Mouse (Mus musculus) adrenal gland, postnatal 4 days (tissue): ENCODE results near the gene Bdkrb2. TPM values are rescaled to one million over a fixed set of nuclear protein-coding genes. Genes with fewer than 3 reads are reported as not detected.

Experiments used
- DNase-seq, 2 experiments: peaks; one replicate each; pipeline ENCODE4 v3.0.0; 2021 to 2022; ENCODE audit warnings: low spot score in 2 of 2, mixed read lengths in 2 of 2
- long read RNA-seq, 2 experiments: library from polyadenylated mRNA; stranded (forward); transcript quantifications; one replicate each; pipeline ENCODE4 v2.0.0; 2021
- total RNA-seq, 2 experiments: library from RNA; stranded (reverse); gene quantifications; 2 replicates each; pipeline ENCODE4 v1.2.3; 2021

Gene Bdkrb2
- total RNA-seq: 10 to 100 TPM in 1 of 2 experiments, 1 to 10 TPM in 1; 9.6 to 10.7 TPM
- long read RNA-seq, experiment 1, partial matches to known transcripts: 0 of 6 reads
- long read RNA-seq, experiment 1, other reads (novel, unspliced or antisense): 3 of 6 reads
- long read RNA-seq, experiment 2, transcript Bdkrb2-201 (3 exons, 3,792 nt): major isoform, 10 of 14 reads
- long read RNA-seq, experiment 2, partial matches to known transcripts: 1 of 14 reads
- long read RNA-seq, experiment 2, other reads (novel, unspliced or antisense): 3 of 14 reads

DNA sequence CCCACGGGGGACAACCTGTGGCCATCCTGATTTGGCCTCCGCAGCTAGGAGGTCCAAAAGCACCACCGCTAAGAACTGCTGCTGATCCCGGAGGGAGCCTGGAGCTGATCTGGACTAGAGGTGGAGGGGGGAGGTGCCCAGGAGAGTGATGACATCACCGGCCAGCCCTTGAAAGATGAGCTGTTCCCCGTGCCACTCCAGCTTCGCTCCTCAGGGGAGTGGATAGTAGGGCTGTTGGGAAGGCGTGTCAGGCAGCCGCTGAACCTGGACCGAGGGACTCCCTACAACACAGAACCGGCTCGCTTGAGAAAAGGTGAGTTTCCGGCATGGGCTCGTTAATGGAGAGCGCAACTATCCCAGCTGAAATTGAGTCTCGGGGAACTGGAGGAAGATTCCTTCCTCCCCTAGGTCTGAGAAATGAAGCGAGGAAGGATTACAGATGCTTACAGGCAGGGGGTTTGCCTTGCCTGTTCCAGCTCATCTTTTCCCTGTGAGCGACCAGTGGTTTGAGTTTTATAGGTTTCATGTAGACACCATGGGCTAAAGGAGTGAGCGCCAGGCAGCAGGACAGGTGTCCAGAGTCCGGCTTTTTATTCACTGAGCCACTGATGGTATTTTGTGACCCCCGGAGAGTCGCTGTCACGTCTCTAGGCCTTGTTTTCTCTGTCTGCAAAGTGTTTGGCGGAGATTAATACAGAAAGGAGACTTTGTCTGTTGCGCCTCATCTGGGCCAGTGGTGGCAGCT, at the start of gene Bdkrb2:
Gene Bdkrb2 (plus strand): TSS at position 291 of the 745 bp plus-strand sequence.
- peak in 1 of 2 experiments; percentile 35 for DNase-seq

DNA sequence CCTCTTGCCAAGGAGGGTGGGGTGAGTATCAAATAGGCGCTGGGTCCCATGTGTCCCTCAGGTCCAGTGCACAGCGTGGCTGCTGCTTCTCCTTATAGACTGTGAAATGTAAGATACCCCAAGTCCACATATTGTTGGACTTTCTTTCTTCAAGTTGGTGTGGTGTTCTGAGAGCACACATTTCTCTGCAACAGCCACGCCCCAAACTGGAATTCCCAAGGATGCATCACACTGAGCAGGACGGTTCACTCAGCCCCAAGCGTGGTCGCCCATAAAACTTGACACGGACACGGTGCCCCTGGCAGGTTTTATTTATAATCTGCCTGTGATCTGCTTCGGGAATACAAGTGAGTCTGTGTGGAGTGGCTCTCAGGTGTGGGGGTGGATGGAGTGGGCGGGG, 48.9 kb upstream of the Bdkrb2 start:
- DNase-seq: no peak

DNA sequence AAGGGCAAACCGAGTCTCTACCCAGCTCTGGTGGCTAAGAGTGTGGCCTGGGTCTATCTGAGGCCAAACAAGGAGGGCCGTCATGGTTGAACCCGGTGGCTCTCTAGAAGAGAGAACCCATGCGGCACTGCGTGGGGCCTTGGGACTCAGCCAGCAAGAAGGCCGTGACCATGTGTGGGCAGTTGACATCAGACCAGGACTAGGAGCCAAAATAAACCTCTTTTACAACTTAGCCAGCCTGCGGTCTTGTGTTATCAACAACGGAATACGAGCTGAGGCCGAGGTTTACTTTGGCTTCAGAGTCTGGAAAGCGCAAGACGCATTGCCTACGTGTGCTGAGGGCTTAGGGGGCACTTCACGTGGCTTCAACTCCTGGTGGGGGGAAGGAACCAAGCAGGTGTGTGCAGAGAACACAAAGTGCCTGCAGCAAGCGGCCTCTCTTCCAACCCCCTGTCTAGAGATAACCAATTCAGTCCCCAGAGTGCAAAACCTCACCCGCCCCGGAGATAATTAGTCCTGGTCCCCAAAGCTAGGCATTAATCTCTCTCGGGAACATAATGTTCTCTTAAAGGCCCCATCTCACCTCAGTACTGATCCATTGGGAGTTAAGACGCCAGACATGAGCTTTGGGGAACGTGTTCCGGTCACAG, 45.9 kb upstream of the Bdkrb2 start:
- DNase-seq: no peak

DNA sequence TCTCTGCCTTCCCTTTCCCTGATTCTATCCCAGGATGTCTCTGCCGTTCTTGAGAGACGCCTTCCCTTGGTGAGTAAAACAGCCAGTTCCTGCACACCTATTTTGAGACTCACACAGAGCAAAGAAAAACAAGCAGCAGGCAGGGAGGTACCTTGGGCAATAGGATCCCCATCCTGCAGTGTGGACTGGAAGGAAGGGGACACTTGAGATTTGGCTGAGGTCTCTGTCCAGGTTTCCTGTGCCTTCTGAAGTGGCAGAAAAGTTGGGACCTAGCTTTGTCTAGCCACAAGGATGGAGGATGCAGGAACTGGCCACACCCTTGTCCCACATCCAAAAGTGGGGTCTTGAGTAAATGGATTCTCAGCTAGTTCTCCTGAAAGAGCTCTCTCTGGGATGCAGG, 43.2 kb upstream of the Bdkrb2 start:
- DNase-seq: no peak

DNA sequence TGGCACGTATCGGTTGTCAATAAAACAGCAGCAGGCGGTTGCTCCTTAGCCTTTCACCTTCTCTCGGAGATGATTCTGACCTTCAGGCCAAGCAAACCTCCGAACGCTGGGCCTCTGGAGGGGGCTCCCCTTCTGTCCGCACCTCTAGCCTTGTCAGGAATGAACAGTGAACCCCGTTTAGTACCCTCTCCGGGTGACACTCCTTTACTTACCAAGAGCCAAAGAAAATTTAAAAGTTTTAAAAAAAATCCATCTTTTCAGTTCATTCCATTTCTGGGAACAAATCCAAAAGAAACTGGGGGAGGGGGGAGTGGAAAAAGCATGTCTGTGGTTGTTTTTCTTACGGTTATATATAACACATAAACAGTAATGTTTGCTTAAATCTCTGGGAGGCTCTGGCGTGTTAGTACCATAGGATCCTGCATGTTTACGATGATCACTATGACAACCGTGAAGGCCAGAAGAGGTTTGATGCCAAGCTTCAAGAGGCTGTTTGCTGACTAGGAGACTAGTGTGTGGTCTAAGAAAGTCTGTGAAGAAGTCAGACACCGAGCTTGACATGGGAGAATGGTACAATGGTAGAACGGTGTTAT, 41.8 kb upstream of the Bdkrb2 start:
- no peak for DNase-seq

DNA sequence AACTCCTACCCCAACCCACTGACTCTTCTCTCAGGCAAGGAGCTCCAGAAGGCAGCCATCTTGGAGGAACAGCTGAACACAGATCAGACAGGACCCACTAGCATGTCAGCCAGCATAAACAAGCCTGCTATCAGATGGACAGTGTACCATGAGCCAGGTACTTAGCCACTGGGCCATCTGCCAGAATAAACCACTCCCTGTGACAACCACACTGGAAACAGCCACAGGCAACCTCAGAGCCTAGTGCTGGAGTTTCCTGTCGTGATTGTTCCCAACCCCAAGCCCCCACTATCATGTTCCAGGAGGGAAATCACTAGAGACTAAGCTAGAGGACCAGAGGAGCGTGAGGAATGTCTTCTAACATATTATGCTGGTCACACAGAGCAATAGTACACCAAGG, 39.3 kb upstream of the Bdkrb2 start:
- DNase-seq: no peak

DNA sequence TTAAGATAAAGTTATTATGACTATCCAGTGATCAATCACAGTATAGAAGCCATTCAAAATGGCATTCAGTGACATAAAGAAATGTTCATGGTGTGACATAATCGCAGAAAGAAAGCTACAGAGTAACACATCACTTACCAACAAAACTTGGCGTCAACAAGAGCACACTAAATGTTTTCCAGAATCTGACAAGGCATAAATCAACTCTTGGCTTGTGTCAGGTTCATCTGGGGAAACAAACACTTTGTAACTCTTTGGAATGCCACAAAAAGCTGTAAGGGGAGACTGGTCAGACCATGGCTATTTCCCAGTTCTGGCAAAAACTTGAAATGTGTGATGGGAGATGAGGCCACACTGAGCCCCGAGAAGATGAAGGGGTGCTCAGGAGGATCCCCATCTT, 36.8 kb upstream of the Bdkrb2 start:
- no peak for DNase-seq

DNA sequence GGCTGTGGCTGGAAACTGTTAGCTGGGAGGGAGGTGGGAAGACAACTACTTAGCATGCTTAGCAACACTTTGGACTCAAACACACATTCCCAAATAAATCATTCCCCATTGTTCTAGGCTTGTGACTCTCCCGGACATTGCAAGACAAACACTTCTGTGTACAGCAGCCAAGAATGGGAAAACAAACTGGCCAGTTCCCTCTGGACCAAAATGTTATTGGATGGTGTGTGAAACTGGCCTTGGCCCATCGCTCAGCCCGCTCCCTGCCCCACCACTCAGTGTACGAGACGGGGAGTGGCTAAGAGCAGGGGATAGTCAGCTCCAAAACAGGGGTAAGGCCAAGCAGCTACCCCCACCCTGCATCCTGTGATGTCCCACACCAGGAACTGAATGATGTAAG, 36.2 kb upstream of the Bdkrb2 start:
- no peak for DNase-seq

DNA sequence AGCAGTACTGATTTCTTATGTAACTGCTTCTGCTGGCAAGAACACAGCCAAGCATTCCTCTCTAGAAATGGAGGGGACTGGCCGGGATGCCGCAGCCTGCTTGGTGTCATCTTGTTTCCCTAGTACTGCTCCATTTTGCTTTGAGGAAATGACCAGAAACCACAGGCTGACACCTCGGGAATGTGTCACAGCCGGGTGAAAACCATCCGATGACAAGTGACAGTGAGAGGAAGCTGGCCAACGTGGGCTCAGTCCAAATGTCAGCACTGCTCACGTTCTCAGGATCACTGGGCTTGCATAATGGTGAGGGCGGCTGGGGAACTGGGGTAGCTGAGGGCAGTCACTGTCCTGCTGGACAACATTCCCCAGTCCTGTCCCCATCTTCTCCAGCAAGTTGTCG, 33.5 kb upstream of the Bdkrb2 start:
- no peak for DNase-seq

DNA sequence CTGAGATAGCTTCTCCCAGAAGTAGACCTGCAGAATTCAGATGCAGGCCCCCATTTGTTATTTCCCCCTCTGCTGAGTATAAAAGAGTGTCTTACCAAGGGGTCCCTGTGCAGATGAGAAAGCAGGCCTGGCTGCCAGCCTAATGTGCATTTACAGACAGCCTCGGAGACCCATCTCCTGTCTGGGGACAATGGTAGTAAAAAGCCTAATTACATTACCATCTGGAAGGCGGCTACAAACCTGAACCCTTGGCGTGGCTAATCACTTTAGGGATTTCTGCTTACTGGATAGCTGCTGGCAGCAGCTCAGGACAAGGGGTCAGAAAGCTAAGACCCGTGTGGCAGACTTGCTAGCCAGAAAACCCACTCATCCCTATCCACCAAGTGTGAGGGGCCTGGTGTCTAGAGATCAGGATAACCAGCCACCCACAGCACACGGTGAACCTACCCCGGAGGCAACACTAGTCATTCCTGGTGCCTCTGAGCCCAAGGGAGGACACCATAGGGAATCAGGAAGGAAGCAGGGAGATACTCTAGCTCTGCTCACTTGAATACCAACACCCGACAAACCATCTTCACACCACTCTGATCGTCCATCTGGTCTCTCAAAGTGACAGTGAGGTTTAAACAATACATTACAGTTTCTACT, 31.2 kb upstream of the Bdkrb2 start:
- DNase-seq: no peak

DNA sequence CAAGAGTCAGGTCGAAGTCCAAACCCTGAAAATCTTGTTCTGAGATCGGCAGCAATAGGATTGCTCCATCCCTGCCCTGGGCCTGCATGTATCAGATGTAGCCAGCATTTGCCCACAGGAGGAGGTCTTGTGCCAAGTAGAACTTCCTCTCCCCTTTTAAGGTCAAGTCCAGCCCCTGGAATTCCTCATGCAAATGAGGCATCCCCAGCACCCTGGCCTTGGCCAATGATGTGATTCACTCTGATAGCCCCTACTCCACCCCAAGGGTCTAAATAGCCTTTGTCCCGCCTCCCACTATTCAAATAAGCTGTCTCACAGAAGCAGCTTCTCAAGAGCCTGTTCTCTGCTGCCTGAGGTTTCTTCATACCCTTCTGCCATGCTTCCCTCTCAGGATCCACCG, 28.2 kb upstream of the Bdkrb2 start:
- DNase-seq: no peak

DNA sequence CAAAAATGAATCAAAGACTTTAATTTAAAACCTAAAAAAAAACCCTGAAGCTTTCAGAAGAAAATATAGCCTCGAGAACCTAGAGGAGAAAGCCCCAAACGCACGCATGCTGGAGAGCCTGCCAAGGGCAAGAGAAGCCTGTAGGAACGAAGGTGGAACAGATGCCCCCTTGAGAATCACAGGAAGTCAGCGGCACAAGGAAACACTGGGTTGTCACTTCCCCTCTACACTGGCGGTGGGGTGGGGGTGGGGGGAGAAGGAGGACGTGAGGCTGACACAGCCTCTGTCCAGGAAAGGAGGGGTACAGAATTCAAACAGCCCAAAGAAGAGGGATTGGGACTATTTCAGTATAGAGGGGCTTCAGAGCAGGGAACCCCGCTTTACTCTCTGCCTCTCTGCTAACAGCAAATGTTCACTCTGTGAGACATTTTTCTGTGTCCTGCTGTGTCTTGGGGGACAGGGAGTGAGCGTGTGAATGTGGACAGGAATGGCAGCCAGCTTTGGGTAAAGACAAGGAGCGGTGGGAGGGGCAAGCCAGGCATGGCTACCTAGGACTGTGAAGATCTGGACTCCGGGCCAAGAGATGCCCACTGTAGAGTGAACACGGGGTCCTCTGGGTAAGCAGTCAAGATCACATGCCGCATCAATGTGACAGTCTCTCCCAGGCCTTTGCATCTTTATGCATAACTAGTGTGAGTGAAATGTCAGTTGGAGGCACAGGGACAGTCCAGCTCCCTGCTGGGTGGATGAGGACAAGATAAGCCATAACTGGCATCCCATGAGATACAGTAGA, 26.9 kb upstream of the Bdkrb2 start:
- no peak for DNase-seq

DNA sequence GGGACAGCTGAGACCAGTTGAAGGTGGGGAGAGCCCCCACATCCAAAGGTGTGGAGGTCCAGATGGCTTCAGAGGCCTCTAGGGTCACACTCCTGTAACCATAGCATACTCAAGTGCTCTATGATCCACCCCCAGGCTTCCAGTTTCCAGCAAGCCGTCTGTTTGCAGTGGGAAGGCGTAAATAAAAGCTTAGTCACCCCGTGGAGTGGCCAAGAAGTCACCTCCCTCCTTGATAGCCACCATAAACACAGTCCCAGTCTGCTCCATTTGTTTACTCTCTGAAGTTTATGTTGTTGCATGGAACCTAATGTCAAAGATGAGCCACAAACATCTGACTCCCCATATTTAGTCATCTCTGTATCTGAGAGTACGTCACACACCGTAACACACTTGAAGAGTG, 25.9 kb upstream of the Bdkrb2 start:
- no peak for DNase-seq

DNA sequence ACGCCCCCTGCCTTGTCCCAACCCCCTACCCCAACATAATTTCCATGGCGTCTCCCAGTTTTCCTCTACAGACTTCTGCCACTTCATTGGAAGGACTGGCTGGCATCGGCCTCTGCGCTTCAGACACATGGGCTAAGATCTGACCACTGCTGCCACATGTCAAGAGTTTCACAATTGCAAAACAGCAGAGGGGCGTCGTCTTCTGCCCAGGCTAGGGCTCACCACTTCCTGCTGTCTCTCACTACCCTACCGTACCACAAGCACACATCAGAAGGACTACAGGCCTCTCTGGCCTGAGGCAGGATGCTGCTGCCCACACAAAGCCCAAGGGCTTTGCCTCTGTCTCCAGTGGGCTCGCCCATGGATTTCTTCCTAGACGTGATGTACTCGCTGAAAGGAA, 23.4 kb upstream of the Bdkrb2 start:
- DNase-seq: no peak

DNA sequence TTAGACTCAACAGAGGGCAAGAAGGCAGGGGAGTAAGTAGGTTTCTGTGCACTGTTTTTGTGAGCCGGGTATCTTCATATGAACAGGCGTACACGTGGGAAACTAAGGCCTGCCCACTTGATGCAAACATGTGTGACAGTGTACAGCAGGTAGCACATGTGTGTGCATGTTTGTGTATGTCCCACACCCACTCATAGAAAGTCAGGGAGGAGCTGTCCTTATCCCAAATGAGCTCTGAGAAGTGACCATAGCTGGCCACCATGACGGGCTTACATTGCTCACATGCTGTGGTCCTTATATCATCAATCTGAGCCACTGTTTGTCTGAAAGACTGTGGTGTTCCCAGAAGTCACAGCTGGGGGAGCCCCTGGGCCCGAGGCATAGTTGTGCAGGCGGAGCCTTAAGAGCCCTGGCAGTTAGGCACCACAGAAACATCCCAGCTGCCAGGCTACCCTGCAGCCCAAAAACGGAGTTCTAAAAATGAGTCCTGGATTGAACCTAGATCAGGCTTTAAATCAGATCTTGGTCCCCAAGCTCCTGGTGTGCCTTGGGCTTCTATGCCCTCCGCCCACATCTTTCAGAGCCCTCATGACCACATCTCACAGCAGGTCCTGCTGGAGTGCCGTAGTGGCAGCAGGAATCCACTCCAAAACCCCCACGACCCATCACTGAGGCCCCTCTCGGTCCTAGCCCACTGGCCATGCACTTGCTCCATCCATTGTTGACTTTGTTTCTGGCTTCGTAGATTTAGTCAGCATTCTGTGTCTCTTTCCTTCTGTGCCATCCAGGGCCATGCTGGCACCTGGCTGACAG, 21.2 kb upstream of the Bdkrb2 start:
- DNase-seq: no peak

DNA sequence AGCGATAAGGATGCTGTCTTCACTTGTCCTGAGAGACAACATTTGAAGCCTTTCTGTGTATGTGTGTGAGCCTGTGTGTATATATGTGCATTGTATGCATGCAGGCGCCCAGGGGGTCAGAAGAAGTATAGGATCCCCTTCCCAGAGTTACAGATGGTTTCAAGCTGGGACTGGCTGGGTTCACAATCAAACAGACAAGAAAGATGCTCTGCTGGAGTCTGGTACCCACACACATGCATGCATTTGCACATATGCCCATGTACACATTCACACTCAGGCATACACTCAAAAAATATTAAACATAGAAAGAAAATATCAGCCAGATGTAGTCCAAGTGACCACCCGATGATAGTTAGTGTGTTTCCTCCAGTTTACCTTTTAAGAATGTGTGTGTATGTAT, 20.5 kb upstream of the Bdkrb2 start:
- no peak for DNase-seq

DNA sequence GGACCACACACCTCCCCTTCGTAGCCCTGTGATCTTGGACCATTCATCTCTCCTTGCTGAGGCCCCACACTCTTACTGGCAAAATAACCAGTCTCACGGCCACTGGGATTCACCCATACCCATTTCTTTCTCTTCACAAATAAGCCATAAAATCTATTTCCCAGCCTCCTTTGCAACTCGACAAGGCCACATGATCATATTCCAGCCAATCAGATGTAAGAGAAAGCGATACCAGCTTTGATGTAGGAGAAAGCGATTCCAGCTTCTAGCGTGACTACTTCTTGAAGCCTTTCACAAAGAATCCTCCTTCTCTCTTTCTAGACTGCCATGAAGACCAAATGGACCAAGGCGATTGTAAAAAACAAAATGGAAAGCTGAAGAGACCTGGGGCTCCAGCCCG, 19.9 kb upstream of the Bdkrb2 start:
- DNase-seq: no peak

DNA sequence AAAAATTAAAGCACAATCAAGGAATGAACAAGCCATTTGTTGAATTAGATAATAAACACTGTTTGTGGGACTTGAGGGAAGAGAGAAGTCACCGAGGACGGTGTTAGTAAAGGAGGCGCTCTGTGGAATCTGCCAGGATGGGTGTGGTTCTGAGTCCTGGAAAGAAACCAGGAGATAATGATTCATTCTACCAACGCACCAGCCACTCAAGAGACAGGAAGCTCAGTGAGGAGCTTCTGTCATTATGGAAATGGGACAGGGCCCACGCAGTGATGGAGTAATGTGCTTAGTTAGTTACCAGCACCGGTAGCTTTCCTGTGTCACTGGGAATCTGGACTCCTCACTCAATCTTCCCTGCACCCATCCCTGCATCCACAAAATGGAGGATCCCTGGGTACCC, 19.3 kb upstream of the Bdkrb2 start:
- no peak for DNase-seq

DNA sequence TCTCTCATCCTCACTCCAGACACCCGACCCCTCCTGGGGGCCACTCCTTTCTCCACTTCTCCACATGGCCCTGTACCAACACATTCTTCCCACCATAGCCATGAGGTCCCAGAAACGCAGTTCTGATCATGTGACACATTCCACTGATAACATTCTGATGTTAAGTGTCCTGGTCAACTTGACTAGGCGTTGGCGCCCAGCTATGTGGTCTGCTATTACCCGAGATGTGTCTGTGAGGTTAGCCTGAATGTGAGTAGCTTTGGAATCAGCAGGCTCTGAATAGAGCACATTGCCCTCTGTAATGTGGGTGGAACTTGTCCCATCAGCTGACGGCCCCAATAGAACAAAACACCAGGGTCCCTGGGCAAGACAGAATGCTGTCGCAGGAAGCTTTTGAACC, 18.2 kb upstream of the Bdkrb2 start:
- DNase-seq: no peak
